Mouse (Mus musculus) MEL (cell line): ENCODE measurements at regions not wholly inside any gene's neighbourhood (a gene's known extent, or its start where the extent isn't known, plus 50 kb on each side); places are given as distances from the start of the nearest gene placed in this dataset.

Experiments used
- DNase-seq: peaks from one replicate; pipeline ENCODE4 v3.0.0; 2011; ENCODE audit warnings: low read depth, low spot score
- H3K27ac ChIP-seq: 2 replicates; pipeline ENCODE4 v1.5.1; 2012; ENCODE audit warnings: low read depth, mild to moderate bottlenecking, control low read depth, low read length, moderate library complexity; ENCODE audit not compliant: control insufficient read depth
- H3K27me3 ChIP-seq, 2 experiments: fragments of 150-350 bp in 1 of 2; sonication (generic) in 1 of 2; 2 replicates each; pipeline ENCODE4 v1.6.1; 2012; ENCODE audit warnings: low read length in 2 of 2, mild to moderate bottlenecking in 2 of 2, improper control_type of control experiment in 1 of 2, moderate library complexity in 1 of 2; ENCODE audit not compliant: insufficient read depth in 2 of 2, control insufficient read depth in 1 of 2
- H3K36me3 ChIP-seq, 2 experiments: 2 replicates each; pipeline ENCODE4 v1.6.1; 2012 to 2014; ENCODE audit warnings: low read length in 2 of 2, improper control_type of control experiment in 1 of 2, inconsistent platforms in 1 of 2, mild to moderate bottlenecking in 1 of 2; ENCODE audit not compliant: insufficient read depth in 2 of 2, control insufficient read depth in 1 of 2
- H3K4me1 ChIP-seq, 2 experiments: fragments of 150-350 bp in 1 of 2; sonication (generic) in 1 of 2; 2 replicates each; pipeline ENCODE4 v1.6.1; 2012; ENCODE audit warnings: low read length in 2 of 2, improper control_type of control experiment in 1 of 2, mild to moderate bottlenecking in 1 of 2; ENCODE audit not compliant: insufficient read depth in 2 of 2, control insufficient read depth in 1 of 2
- H3K4me3 ChIP-seq, 2 experiments: fragments of 150-350 bp in 1 of 2; sonication (generic) in 1 of 2; 2 replicates each; pipeline ENCODE4 v1.5.1; 2012; ENCODE audit warnings: low read depth in 2 of 2, low read length in 2 of 2, mild to moderate bottlenecking in 2 of 2, moderate library complexity in 2 of 2, control low read depth in 1 of 2, improper control_type of control experiment in 1 of 2; ENCODE audit not compliant: control insufficient read depth in 1 of 2, insufficient read depth in 1 of 2
- H3K79me2 ChIP-seq: 2 replicates; pipeline ENCODE4 v1.6.1; 2012; ENCODE audit warnings: mild to moderate bottlenecking, low read length, moderate library complexity; ENCODE audit not compliant: control insufficient read depth, poor library complexity, insufficient read depth
- H3K9ac ChIP-seq: 2 replicates; pipeline ENCODE4 v1.6.1; 2012; ENCODE audit warnings: low read depth, mild to moderate bottlenecking, control low read depth, low read length, moderate library complexity; ENCODE audit not compliant: control insufficient read depth, poor library complexity, severe bottlenecking
- H3K9me3 ChIP-seq: fragments of 150-350 bp; sonication (generic); replicated peaks from 2 replicates; pipeline ENCODE4 v1.6.1; 2012; ENCODE audit warnings: mild to moderate bottlenecking, low read length, improper control_type of control experiment, moderate library complexity; ENCODE audit not compliant: insufficient read depth
- CHD1 ChIP-seq: IDR thresholded peaks from 2 replicates; pipeline ENCODE4 v1.6.1; 2012; ENCODE audit warnings: low read depth, mild to moderate bottlenecking, inconsistent platforms, low read length, improper control_type of control experiment
- CTCF ChIP-seq, 3 experiments: IDR thresholded peaks in 2 of 3; conservative IDR thresholded peaks in 1 of 3; 2 replicates each; pipeline ENCODE4 v1.5.1; 2011 to 2012; ENCODE audit warnings: low read length in 3 of 3, low read depth in 2 of 3, mild to moderate bottlenecking in 2 of 3, improper control_type of control experiment in 1 of 3, inconsistent platforms in 1 of 3, mixed read lengths in 1 of 3, moderate library complexity in 1 of 3; ENCODE audit not compliant: control insufficient read depth in 1 of 3, insufficient read depth in 1 of 3, poor library complexity in 1 of 3, severe bottlenecking in 1 of 3
- GABPA ChIP-seq: IDR thresholded peaks from 2 replicates; pipeline ENCODE4 v1.6.1; 2012; ENCODE audit warnings: low read depth, mild to moderate bottlenecking, inconsistent platforms, low read length, improper control_type of control experiment, moderate library complexity
- GATA1 ChIP-seq: IDR thresholded peaks from 2 replicates; pipeline ENCODE4 v1.6.1; 2011; ENCODE audit warnings: low read depth, low read length, improper control_type of control experiment
- HCFC1 ChIP-seq: IDR thresholded peaks from 2 replicates; pipeline ENCODE4 v1.6.1; 2012; ENCODE audit warnings: low read depth, mild to moderate bottlenecking, inconsistent platforms, low read length, improper control_type of control experiment, moderate library complexity
- MYB ChIP-seq: IDR thresholded peaks from 2 replicates; pipeline ENCODE4 v1.6.1; 2011; ENCODE audit warnings: mild to moderate bottlenecking, low read depth, low read length, improper control_type of control experiment
- POLR2AphosphoS5 ChIP-seq: IDR thresholded peaks from 2 replicates; pipeline ENCODE4 v1.6.1; 2012; ENCODE audit warnings: low read depth, borderline replicate concordance, mild to moderate bottlenecking, inconsistent platforms, low read length, moderate library complexity, mixed read lengths
- RCOR1 ChIP-seq: IDR thresholded peaks from 2 replicates; pipeline ENCODE4 v1.6.1; 2012; ENCODE audit warnings: low read depth, mild to moderate bottlenecking, inconsistent platforms, low read length, improper control_type of control experiment
- TAL1 ChIP-seq: IDR thresholded peaks from 2 replicates; pipeline ENCODE4 v1.6.1; 2012; ENCODE audit warnings: mild to moderate bottlenecking, inconsistent platforms, low read length, moderate library complexity, mixed read lengths
- ZC3H11A ChIP-seq: IDR thresholded peaks from 2 replicates; pipeline ENCODE4 v1.6.1; 2012; ENCODE audit warnings: low read depth, mild to moderate bottlenecking, inconsistent platforms, low read length, improper control_type of control experiment
- ZMIZ1 ChIP-seq: IDR thresholded peaks from 2 replicates; pipeline ENCODE4 v1.6.1; 2012; ENCODE audit warnings: low read depth, mild to moderate bottlenecking, inconsistent platforms, low read length, improper control_type of control experiment, moderate library complexity
- ZNF384 ChIP-seq: IDR thresholded peaks from 2 replicates; pipeline ENCODE4 v1.6.1; 2012; ENCODE audit warnings: low read depth, mild to moderate bottlenecking, inconsistent platforms, low read length, improper control_type of control experiment

GRCm38 (mm10) chr5:148690158-148690822, 137.7 kb upstream of the Ubl3 start:
- DNase-seq = no peak
- H3K4me1 ChIP-seq = no peaks in the 10 kb centered on the region
- TF ChIP-seq MYB (no peak), TAL1 (no peak), GABPA (no peak), ZNF384 (no peak), ZMIZ1 (no peak)
- TF ChIP-seq, all 39 proteins: peak for 0
- Histone ChIP-seq H3K27me3 (no peaks in the 10 kb centered on the region), H3K79me2 (no peaks in the 10 kb centered on the region), H3K9ac (no peak overlapping the region), H3K36me3 (no peaks in the 10 kb centered on the region), H3K27ac (no peak overlapping the region), H3K9me3 (no peaks in the 10 kb centered on the region), H3K4me3 (no peak overlapping the region)

GRCm38 (mm10) chr5:148689297-148689696, 136.7 kb upstream of the Ubl3 start:
- Histone ChIP-seq H3K9ac (no peak overlapping the region), H3K27ac (no peak overlapping the region), H3K27me3 (no peaks in the 10 kb centered on the region), H3K4me1 (no peaks in the 10 kb centered on the region), H3K9me3 (no peaks in the 10 kb centered on the region), H3K36me3 (no peaks in the 10 kb centered on the region), H3K79me2 (no peaks in the 10 kb centered on the region), H3K4me3 (no peak overlapping the region)
- no peak for DNase-seq
- TF ChIP-seq POLR2AphosphoS5 = no peak

- DNase-seq = no peak
- Histone ChIP-seq H3K9ac (no peak overlapping the region), H3K4me1 (no peaks in the 10 kb centered on the region), H3K9me3 (no peaks in the 10 kb centered on the region), H3K27ac (no peak overlapping the region), H3K79me2 (no peaks in the 10 kb centered on the region), H3K27me3 (no peaks in the 10 kb centered on the region), H3K4me3 (no peak overlapping the region), H3K36me3 (no peaks in the 10 kb centered on the region)
- TF ChIP-seq RCOR1 = no peak
Measured at GRCm38 (mm10) chr5:148688501-148688900, 135.9 kb upstream of the Ubl3 start.

- Histone ChIP-seq H3K27ac (no peak overlapping the region), H3K9me3 (no peaks in the 10 kb centered on the region), H3K79me2 (no peaks in the 10 kb centered on the region), H3K9ac (no peak overlapping the region), H3K4me1 (no peaks in the 10 kb centered on the region), H3K36me3 (no peaks in the 10 kb centered on the region), H3K4me3 (no peak overlapping the region), H3K27me3 (no peaks in the 10 kb centered on the region)
- TF ChIP-seq GATA1 = no peak
- TF ChIP-seq CHD1 = no peak
- no peak for TF ChIP-seq CTCF (IDR thresholded peaks at IDR 0.05 in 2 of 3, conservative IDR thresholded peaks at IDR 0.05 in 1 of 3; ENCODE audit: control insufficient read depth in 1 of 3, insufficient read depth in 1 of 3, low read depth in 2 of 3, low read length in 3 of 3, poor library complexity in 1 of 3, severe bottlenecking in 1 of 3)
- no peak for TF ChIP-seq HCFC1
- TF ChIP-seq RCOR1 = no peak
- TF ChIP-seq ZC3H11A = no peak
- DNase-seq = no peak
Measured at GRCm38 (mm10) chr5:148687827-148688226, 135.2 kb upstream of the Ubl3 start.
